Mouse (Mus musculus) neural tube, embryonic 15.5 days (tissue): ENCODE measurements at regions not wholly inside any gene's neighbourhood (a gene's known extent, or its start where the extent isn't known, plus 50 kb on each side); places are given as distances from the start of the nearest gene placed in this dataset.

Experiments used
- ATAC-seq: fragments of 200-750 bp; cut with Nextera tagmentation; 2 replicates; pipeline ENCODE4 v1.8.0; 2017; ENCODE audit warnings: mild to moderate bottlenecking, moderate TSS enrichment, moderate library complexity; ENCODE audit not compliant: low FRiP score
- H3K27ac ChIP-seq: fragments of 300-500 bp; sonication (generic); replicated peaks from 2 replicates; pipeline ENCODE4 v1.5.1; 2015; ENCODE audit warnings: mild to moderate bottlenecking, inconsistent platforms
- H3K27me3 ChIP-seq: fragments of 300-500 bp; sonication (generic); replicated peaks from 2 replicates; pipeline ENCODE4 v1.6.1; 2015; ENCODE audit warnings: inconsistent platforms
- H3K36me3 ChIP-seq: fragments of 300-500 bp; sonication (generic); 2 replicates; pipeline ENCODE4 v1.6.1; 2015; ENCODE audit warnings: inconsistent platforms
- H3K4me1 ChIP-seq: fragments of 300-500 bp; sonication (generic); 2 replicates; pipeline ENCODE4 v1.6.1; 2015; ENCODE audit warnings: inconsistent platforms
- H3K4me2 ChIP-seq: fragments of 300-500 bp; sonication (generic); 2 replicates; pipeline ENCODE4 v1.6.1; 2015; ENCODE audit warnings: inconsistent platforms, mild to moderate bottlenecking, moderate library complexity
- H3K4me3 ChIP-seq: fragments of 300-500 bp; sonication (generic); replicated peaks from 2 replicates; pipeline ENCODE4 v1.5.1; 2015; ENCODE audit warnings: mild to moderate bottlenecking, inconsistent platforms
- H3K9ac ChIP-seq: fragments of 300-500 bp; sonication (generic); replicated peaks from 2 replicates; pipeline ENCODE4 v1.6.1; 2015; ENCODE audit warnings: mild to moderate bottlenecking, inconsistent platforms
- H3K9me3 ChIP-seq: fragments of 300-500 bp; sonication (generic); replicated peaks from 2 replicates; pipeline ENCODE4 v1.6.1; 2016; ENCODE audit warnings: inconsistent platforms
- WGBS: fragments of 180-500 bp; shearing (Covaris S2); methylation state at CpG from one replicate; pipeline ENCODE4 v1.1.7; 2015; ENCODE audit warnings: mixed read lengths; 5-methylcytosine and 5-hydroxymethylcytosine counted together

- H3K27ac ChIP-seq, result no peak overlapping the region
- H3K4me3 ChIP-seq, result no peak overlapping the region
- peaks cover 12% of the 10 kb centered on the region for H3K4me1 ChIP-seq
- WGBS, result 68% methylated on average over 5 of the region's 5 CpGs
- no peak for ATAC-seq
- H3K9me3 ChIP-seq, result no peaks in the 10 kb centered on the region
- no peak overlapping the region for H3K4me2 ChIP-seq
- H3K9ac ChIP-seq, result no peak overlapping the region
- no peaks in the 10 kb centered on the region for H3K27me3 ChIP-seq
- no peaks in the 10 kb centered on the region for H3K36me3 ChIP-seq
These were observed 73.7 kb upstream of the 2410004P03Rik start for GRCm38 (mm10) chr12:17085209-17085574.

- H3K36me3 ChIP-seq, result no peaks in the 10 kb centered on the region
- no peak overlapping the region for H3K9ac ChIP-seq
- no peak overlapping the region for H3K4me2 ChIP-seq
- no peak for ATAC-seq
- no peak overlapping the region for H3K4me3 ChIP-seq
- no peak overlapping the region for H3K27ac ChIP-seq
- no peaks in the 10 kb centered on the region for H3K9me3 ChIP-seq
- WGBS, result 80% methylated on average over 9 of the region's 9 CpGs
- no peaks in the 10 kb centered on the region for H3K27me3 ChIP-seq
- H3K4me1 ChIP-seq, result peaks cover 7% of the 10 kb centered on the region
These were observed 73.1 kb upstream of the 2410004P03Rik start for GRCm38 (mm10) chr12:17084499-17085208.

- Histone ChIP-seq H3K27me3 (no peaks in the 10 kb centered on the region), H3K4me3 (no peak overlapping the region), H3K4me1 (peaks cover 6% of the 10 kb centered on the region), H3K27ac (no peak overlapping the region), H3K4me2 (no peak overlapping the region), H3K9ac (no peak overlapping the region), H3K9me3 (no peaks in the 10 kb centered on the region), H3K36me3 (no peaks in the 10 kb centered on the region)
- 92% methylated on average over 15 of the region's 15 CpGs for WGBS
- ATAC-seq, result no peak
These were observed 60.3 kb upstream of the 2410004P03Rik start for GRCm38 (mm10) chr12:17071691-17072454.

- Histone ChIP-seq H3K9ac (no peak overlapping the region), H3K4me3 (no peak overlapping the region), H3K4me1 (peaks cover 6% of the 10 kb centered on the region), H3K9me3 (no peaks in the 10 kb centered on the region), H3K27ac (no peak overlapping the region), H3K27me3 (no peaks in the 10 kb centered on the region), H3K36me3 (no peaks in the 10 kb centered on the region), H3K4me2 (no peak overlapping the region)
- ATAC-seq, result no peak
- 30% methylated on average over 9 of the region's 9 CpGs for WGBS
These were observed 58.3 kb upstream of the 2410004P03Rik start for GRCm38 (mm10) chr12:17069808-17070207.

- WGBS, result 67% methylated on average over 5 of the region's 5 CpGs
- H3K4me2 ChIP-seq, result no peak overlapping the region
- no peaks in the 10 kb centered on the region for H3K9me3 ChIP-seq
- no peaks in the 10 kb centered on the region for H3K36me3 ChIP-seq
- H3K4me1 ChIP-seq, result peaks cover 6% of the 10 kb centered on the region
- H3K4me3 ChIP-seq, result no peak overlapping the region
- no peak overlapping the region for H3K9ac ChIP-seq
- no peak overlapping the region for H3K27ac ChIP-seq
- no peak for ATAC-seq
- no peaks in the 10 kb centered on the region for H3K27me3 ChIP-seq
These were observed 57.6 kb upstream of the 2410004P03Rik start for GRCm38 (mm10) chr12:17069161-17069560.

GRCm38 (mm10) chr12:17063920-17064319, 52.4 kb upstream of the 2410004P03Rik start:
- Histone ChIP-seq H3K9ac (no peak overlapping the region), H3K27ac (no peak overlapping the region), H3K4me1 (peaks cover 14% of the 10 kb centered on the region), H3K36me3 (no peaks in the 10 kb centered on the region), H3K4me3 (no peak overlapping the region), H3K9me3 (no peaks in the 10 kb centered on the region), H3K4me2 (no peak overlapping the region), H3K27me3 (no peaks in the 10 kb centered on the region)
- no peak for ATAC-seq
- WGBS, result 55% methylated on average over 5 of the region's 5 CpGs
